Mouse (Mus musculus) cortical plate, adult 2 months (tissue): ENCODE data around the gene Smad1.

ENCODE experiments used
- CTCF ChIP-seq: fragments of 200-500 bp; IDR thresholded peaks from 2 replicates; pipeline ENCODE4 v1.5.1; 2011; ENCODE audit warnings: mild to moderate bottlenecking, control low read depth, low read length; ENCODE audit not compliant: insufficient read depth; ENCODE audit errors: extremely low read depth
- POLR2A ChIP-seq: fragments of 200-500 bp; IDR thresholded peaks from 2 replicates; pipeline ENCODE4 v1.6.1; 2011; ENCODE audit warnings: mild to moderate bottlenecking, low read length, control low read depth; ENCODE audit not compliant: insufficient read depth; ENCODE audit errors: extremely low read depth

DNA sequence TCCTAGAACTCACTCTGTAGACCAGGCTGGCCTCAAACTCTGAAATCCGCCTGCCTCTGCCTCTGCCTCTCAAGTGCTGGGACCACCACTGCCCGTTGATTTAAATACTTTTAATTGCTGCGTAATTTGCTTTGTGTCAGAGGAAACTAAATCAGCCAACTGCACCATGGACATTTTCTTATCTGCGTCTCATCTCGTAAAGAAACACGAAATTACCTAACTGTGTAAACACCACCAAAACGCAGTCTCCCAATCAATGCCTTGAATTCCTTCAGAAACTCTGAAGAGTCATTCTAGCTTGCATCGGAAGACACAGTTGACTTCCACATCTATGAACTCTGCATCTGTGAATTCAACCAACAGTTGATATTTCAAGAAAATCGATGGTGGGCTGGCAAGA lies 22.7 kb downstream of the Smad1 start:
- no peak for TF ChIP-seq CTCF
- no peak for TF ChIP-seq POLR2A
